ENCODE assay signal across 8 mouse cellular contexts in the genomic region with DNA sequence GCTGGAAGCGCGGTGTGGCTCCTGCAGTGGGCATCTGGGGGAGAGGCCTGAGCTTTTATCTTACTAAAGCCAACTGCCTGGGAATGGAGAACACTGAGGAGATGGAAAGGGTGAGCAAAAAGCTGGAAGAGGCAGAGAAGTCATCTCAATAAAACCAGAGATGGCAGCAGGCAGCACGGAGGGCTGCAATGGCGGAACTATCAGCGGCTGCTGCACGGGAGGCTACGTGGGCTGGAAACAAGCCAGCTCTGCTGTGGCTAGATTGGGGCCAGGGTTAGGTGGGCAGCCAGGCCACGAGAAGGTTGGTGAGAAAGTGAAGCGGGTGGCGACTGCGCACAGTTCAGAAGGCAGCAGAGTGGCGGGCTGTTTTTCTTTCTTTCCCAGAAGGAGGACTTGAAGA.
DNase-seq lines count a peak whose midpoint lies in the region; ATAC-seq and TF ChIP-seq lines count a peak whose summit lies in the region.

No protein-coding gene starts in this region.

- peaks cover 27% of the 10 kb centered on the region for H3K4me1 ChIP-seq in heart, postnatal 0 days (ENCODE audit: control insufficient read depth, insufficient read depth)
- H3K4me1 ChIP-seq in MEL (ENCODE audit: control insufficient read depth in 1 of 2, insufficient read depth in 2 of 2, low read length in 2 of 2) = peaks cover 10 to 38% of the 10 kb centered on the region in 2 experiments
- peaks cover 84% of the 10 kb centered on the region for H3K4me1 ChIP-seq in forebrain, embryonic 12.5 days
- H3K4me1 ChIP-seq in liver, postnatal 0 days (ENCODE audit: insufficient read depth) = peaks cover 61% of the 10 kb centered on the region

- H3K27ac ChIP-seq in heart, postnatal 0 days (ENCODE audit: low read depth) = no peak overlapping the region
- peak overlapping the region; percentile 8 for H3K27ac ChIP-seq in MEL (ENCODE audit: control insufficient read depth, low read depth, low read length)
- H3K27ac ChIP-seq in forebrain, embryonic 12.5 days = peak overlapping the region; percentile 93
- H3K27ac ChIP-seq in liver, postnatal 0 days (ENCODE audit: low read depth) = peak overlapping the region; percentile 92

- H3K9me3 ChIP-seq in heart, postnatal 0 days (replicated peaks; ENCODE audit: control insufficient read depth, low read length) = no peaks in the 10 kb centered on the region
- H3K9me3 ChIP-seq in MEL (replicated peaks; ENCODE audit: insufficient read depth, low read length) = no peaks in the 10 kb centered on the region
- H3K9me3 ChIP-seq in forebrain, embryonic 12.5 days = no peaks in the 10 kb centered on the region
- H3K9me3 ChIP-seq in liver, postnatal 0 days (ENCODE audit: low read length) = no peaks in the 10 kb centered on the region

- WGBS in heart, postnatal 0 days = 42% methylated on average over 12 of the region's 12 CpGs
- WGBS in forebrain, embryonic 12.5 days = 28% methylated on average over 12 of the region's 12 CpGs
- WGBS in liver, postnatal 0 days (ENCODE audit: insufficient replicate concordance) = 36% methylated on average over 12 of the region's 12 CpGs

- peaks cover 26% of the 10 kb centered on the region for H3K27me3 ChIP-seq in heart, postnatal 0 days (ENCODE audit: control insufficient read depth, insufficient read depth, low read length)
- H3K27me3 ChIP-seq in MEL (ENCODE audit: control insufficient read depth in 1 of 2, insufficient read depth in 2 of 2, low read length in 2 of 2) = peaks cover 0 to 1% of the 10 kb centered on the region in 2 experiments; a peak in 1 of 4 replicates
- H3K27me3 ChIP-seq in forebrain, embryonic 12.5 days = no peaks in the 10 kb centered on the region
- 0 out of 2 replicates have a peak, but pooled peaks cover 7% of the 10 kb centered on the region for H3K27me3 ChIP-seq in liver, postnatal 0 days (ENCODE audit: insufficient read depth, low read length)

- H3K9ac ChIP-seq in heart, postnatal 0 days (replicated peaks; ENCODE audit: low read depth, low read length) = no peak overlapping the region
- peak overlapping the region; percentile 69 for H3K9ac ChIP-seq in MEL (ENCODE audit: control insufficient read depth, low read depth, low read length, poor library complexity, severe bottlenecking)
- H3K9ac ChIP-seq in forebrain, embryonic 12.5 days = peak overlapping the region; percentile 39; the same call in 1 of the 2 replicates
- H3K9ac ChIP-seq in liver, postnatal 0 days (replicated peaks) = peak overlapping the region; percentile 56

- no peak for TF ChIP-seq RAD21 in MEL (IDR thresholded peaks at IDR 0.05; ENCODE audit: low read depth, low read length)

- peak overlapping the region; percentile 43 for H3K4me2 ChIP-seq in heart, postnatal 0 days (ENCODE audit: low read depth, low read length)
- H3K4me2 ChIP-seq in forebrain, embryonic 12.5 days = peak overlapping the region; percentile 43
- peak overlapping the region; percentile 57 for H3K4me2 ChIP-seq in liver, postnatal 0 days (ENCODE audit: low read depth, low read length)

- no peak for TF ChIP-seq POLR2A in MEL (IDR thresholded peaks at IDR 0.05; ENCODE audit: control insufficient read depth in 1 of 2, insufficient read depth in 1 of 2, low read depth in 1 of 2, low read length in 2 of 2, poor library complexity in 1 of 2)

- no peaks in the 10 kb centered on the region; the same call in 1 of the 2 replicates for H3K79me2 ChIP-seq in MEL (ENCODE audit: control insufficient read depth, insufficient read depth, low read length, poor library complexity)

- H3K36me3 ChIP-seq in heart, postnatal 0 days (replicated peaks; ENCODE audit: control insufficient read depth, insufficient read depth, low read length) = no peaks in the 10 kb centered on the region
- peaks cover 0 to 25% of the 10 kb centered on the region in 2 experiments; a peak in 2 of 4 replicates for H3K36me3 ChIP-seq in MEL (ENCODE audit: control insufficient read depth in 1 of 2, insufficient read depth in 2 of 2, low read length in 2 of 2)
- no peaks in the 10 kb centered on the region for H3K36me3 ChIP-seq in forebrain, embryonic 12.5 days (replicated peaks)
- H3K36me3 ChIP-seq in liver, postnatal 0 days (replicated peaks; ENCODE audit: insufficient read depth, low read length) = no peaks in the 10 kb centered on the region

- no peak for ATAC-seq in heart, postnatal 0 days (ENCODE audit: insufficient read depth, low read depth)
- peak; percentile 17; the same call in 1 of the 2 replicates for ATAC-seq in forebrain, embryonic 12.5 days (ENCODE audit: low FRiP score)
- no peak for ATAC-seq in liver, postnatal 0 days
- no peak for ATAC-seq in frontal cortex, adult (ENCODE audit: low TSS enrichment)

- no peak for DNase-seq in heart, postnatal 0 days (ENCODE audit: low spot score)
- DNase-seq in heart, postnatal 10 days = no peak
- peak; percentile 71 for DNase-seq in MEL (ENCODE audit: low read depth, low spot score)
- DNase-seq in liver, postnatal 0 days = peak; percentile 41
- no peak for DNase-seq in left cerebral cortex, adult 9 months (ENCODE audit: low spot score in 2 of 2)
- DNase-seq in embryo, embryonic 9.5 days (ENCODE audit: extremely low spot score) = no peak

- TF ChIP-seq CTCF in heart, postnatal 0 days (IDR thresholded peaks at IDR 0.05; ENCODE audit: low read depth) = no peak
- no peak for TF ChIP-seq CTCF in MEL (IDR thresholded peaks at IDR 0.05 in 2 of 3, conservative IDR thresholded peaks at IDR 0.05 in 1 of 3; ENCODE audit: control insufficient read depth in 1 of 3, insufficient read depth in 1 of 3, low read depth in 2 of 3, low read length in 3 of 3, poor library complexity in 1 of 3, severe bottlenecking in 1 of 3)
- no peak for TF ChIP-seq CTCF in liver, postnatal 0 days (IDR thresholded peaks at IDR 0.05; ENCODE audit: low read depth)

- H3K4me3 ChIP-seq in heart, postnatal 0 days (ENCODE audit: low read depth, low read length) = peak overlapping the region; percentile 17; the same call in 1 of the 2 replicates
- peak overlapping the region; percentile 54 to 70 for H3K4me3 ChIP-seq in MEL (ENCODE audit: control insufficient read depth in 1 of 2, insufficient read depth in 1 of 2, low read depth in 2 of 2, low read length in 2 of 2)
- H3K4me3 ChIP-seq in forebrain, embryonic 12.5 days (replicated peaks) = 0 out of 2 replicates have a peak overlapping the region, but pooled peaks have one; percentile 5
- H3K4me3 ChIP-seq in liver, postnatal 0 days (ENCODE audit: low read depth, low read length) = no peak overlapping the region

- intact Hi-C loops in heart, postnatal 10 days (cut with DNase I) = loop anchor here (10.0 kb wide), 1 partner anchor 496 kb away; no protein-coding TSS in a partner anchor

- no peak for TF ChIP-seq EP300 in heart, postnatal 0 days (IDR thresholded peaks at IDR 0.05; ENCODE audit: low read depth)
- TF ChIP-seq EP300 in MEL (IDR thresholded peaks at IDR 0.05; ENCODE audit: low read depth in 1 of 2, low read length in 2 of 2) = peak in 1 of 2 experiments; percentile 45; a peak in 2 of 4 replicates
- TF ChIP-seq EP300 in liver, postnatal 0 days (IDR thresholded peaks at IDR 0.05; ENCODE audit: low read depth) = no peak

TF ChIP-seq in MEL, 35 proteins besides CTCF, POLR2A, EP300 and RAD21:
- TF ChIP-seq BHLHE40 (IDR thresholded peaks at IDR 0.05; ENCODE audit: borderline replicate concordance, low read depth, low read length) = peak; percentile 48; the same call in 1 of the 2 replicates
- 0 out of 2 replicates have a peak, but pooled peaks have one; percentile 23 for TF ChIP-seq TCF12 (IDR thresholded peaks at IDR 0.05; ENCODE audit: low read depth, low read length)
- TF ChIP-seq TAL1 (IDR thresholded peaks at IDR 0.05; ENCODE audit: low read length) = peak; percentile 15; the same call in 1 of the 2 replicates
- TF ChIP-seq UBTF (IDR thresholded peaks at IDR 0.05; ENCODE audit: borderline replicate concordance, insufficient read depth, low read depth, low read length) = no peak
TF ChIP-seq in MEL: peak in this region for 3.

Comparison
In these comparisons a context has a peak if more than half of its experiments do, and no peak if none do; other contexts are left out.
1. DNase-seq: peak in MEL (single experiment) and liver, postnatal 0 days (single experiment); none in heart, postnatal 0 days (single experiment), heart, postnatal 10 days (0 of 2), left cerebral cortex, adult 9 months (0 of 2) and embryo, embryonic 9.5 days (single experiment).
2. Peak in every context shown above with its lines, with median percentiles within 50 percentile points of each other: H3K4me2 ChIP-seq.